Mouse (Mus musculus): Measurements from ENCODE around the gene Hoxa4.

- TF ChIP-seq CTCF (IDR thresholded peaks at IDR 0.05; ENCODE audit: low read depth) (no peak), EP300 (IDR thresholded peaks at IDR 0.05; ENCODE audit: low read depth) (no peak)
These were observed 25.3 kb upstream of the Hoxa4 start for GRCm38 (mm10) chr6:52216691-52217458.
